Mouse (Mus musculus) lung, adult 2 months (tissue): ENCODE data around the gene Tex46.

ENCODE experiments used
- CTCF ChIP-seq: fragments of 200-500 bp; IDR thresholded peaks from 2 replicates; pipeline ENCODE4 v1.5.1; 2011; ENCODE audit warnings: mild to moderate bottlenecking, low read length, control low read depth; ENCODE audit not compliant: insufficient read depth
- POLR2A ChIP-seq: fragments of 200-500 bp; IDR thresholded peaks from 2 replicates; pipeline ENCODE4 v1.6.1; 2011; ENCODE audit warnings: low read depth, mild to moderate bottlenecking, control low read depth, low read length, borderline replicate concordance; ENCODE audit errors: extremely low read depth

DNA sequence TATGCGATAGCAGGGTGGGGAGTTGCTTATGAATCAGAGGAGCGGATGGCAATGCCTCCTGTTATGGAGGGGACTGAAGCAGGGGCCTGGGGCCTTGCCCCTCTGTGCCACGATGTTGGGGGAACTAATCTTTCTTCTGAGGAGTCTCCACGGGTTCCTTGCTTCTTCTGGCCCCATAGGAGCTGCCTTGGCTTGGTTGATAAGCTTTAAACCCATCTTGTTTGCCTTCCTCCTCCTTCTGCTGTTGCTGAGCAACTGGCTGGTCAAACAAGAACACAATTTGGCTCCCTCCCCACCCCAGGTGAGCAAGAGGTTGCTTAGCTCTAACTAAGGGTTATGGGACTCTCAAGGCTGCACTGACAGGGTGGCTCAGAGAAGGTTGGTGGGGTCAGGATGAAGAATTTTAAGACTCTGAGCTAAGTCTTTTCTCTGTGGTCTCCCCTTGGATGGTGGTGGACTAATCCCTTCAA lies at the start of gene Tex46:
- TF ChIP-seq CTCF (no peak), POLR2A (no peak)
